Mouse (Mus musculus): ENCODE results near the gene G0s2.

- no peak for TF ChIP-seq CTCF (IDR thresholded peaks at IDR 0.05; ENCODE audit: low read depth)
- peak; percentile 57; the same call in 1 of the 2 replicates for TF ChIP-seq EP300 (IDR thresholded peaks at IDR 0.05; ENCODE audit: low read depth)
Measured at GRCm38 (mm10) chr1:193317159-193317559, 44.1 kb upstream of the G0s2 start.

Data from heart, postnatal 0 days (tissue).